Mouse (Mus musculus): Measurements from ENCODE around the gene Serpine2. TPM values are rescaled to one million over a fixed set of nuclear protein-coding genes. Genes with fewer than 3 reads are reported as not detected.

Serpine2 gene
- total RNA-seq (2021) = 10 to 100 TPM; 18.7 to 27.2 TPM

- intact Hi-C loops (cut with DNase I) = no loop called here
- no peak for DNase-seq
Measured at GRCm38 (mm10) chr1:79861130-79861942, at the start of gene Serpine2. Serpine2 (minus strand) TSS chr1:79861180.

GRCm38 (mm10) chr1:79907811-79908210 lies 46.8 kb upstream of the Serpine2 start:
- intact Hi-C loops (cut with DNase I) = no loop called here
- DNase-seq = no peak

DNA sequence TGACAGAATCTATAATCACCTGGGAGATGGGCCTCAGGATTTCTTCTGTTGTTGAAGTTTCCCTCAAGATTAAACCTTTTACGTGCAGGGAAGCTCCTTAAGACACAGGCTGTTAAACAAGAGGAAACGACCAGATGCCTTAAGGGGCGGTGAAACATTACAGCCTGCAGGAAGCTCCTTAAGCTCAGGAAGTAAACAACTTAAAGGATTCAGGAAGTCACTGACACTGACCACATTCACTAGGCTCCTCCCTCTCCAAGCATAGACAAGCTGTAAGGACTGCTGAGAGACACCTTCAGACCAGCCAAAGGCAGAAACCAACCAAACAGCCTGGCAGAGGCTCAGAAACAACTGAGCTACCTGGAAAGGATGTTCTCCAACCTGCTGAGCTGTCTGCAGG lies 44.3 kb upstream of the Serpine2 start:
- intact Hi-C loops (cut with DNase I) = no loop called here
- no peak for DNase-seq

GRCm38 (mm10) chr1:79902901-79903300 lies 41.9 kb upstream of the Serpine2 start:
- intact Hi-C loops (cut with DNase I) = no loop called here

DNA sequence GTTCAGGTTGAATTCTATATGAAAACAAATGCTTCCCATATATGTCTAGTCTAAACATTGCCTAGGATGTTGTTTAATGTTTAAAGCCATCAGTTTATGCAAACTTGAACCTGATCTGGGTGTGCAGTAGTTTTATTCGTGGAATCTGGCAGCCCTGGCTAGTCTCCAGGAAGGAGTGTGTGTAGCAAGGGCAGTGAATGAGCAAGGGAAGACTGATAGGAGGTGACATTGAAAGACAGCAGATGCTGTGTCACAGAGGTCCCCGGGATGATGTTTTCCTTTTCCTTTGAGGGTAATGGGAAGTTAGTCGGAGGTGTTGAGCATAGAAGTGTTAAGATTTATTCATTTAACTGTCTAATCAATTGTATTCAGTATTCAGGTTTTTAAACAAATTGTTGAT lies 21.7 kb upstream of the Serpine2 start:
- intact Hi-C loops (cut with DNase I) = no loop called here
- DNase-seq = no peak

More at GRCm38 (mm10) chr1:79902901-79903300, 41.9 kb upstream of the Serpine2 start:
- DNase-seq = no peak

DNA sequence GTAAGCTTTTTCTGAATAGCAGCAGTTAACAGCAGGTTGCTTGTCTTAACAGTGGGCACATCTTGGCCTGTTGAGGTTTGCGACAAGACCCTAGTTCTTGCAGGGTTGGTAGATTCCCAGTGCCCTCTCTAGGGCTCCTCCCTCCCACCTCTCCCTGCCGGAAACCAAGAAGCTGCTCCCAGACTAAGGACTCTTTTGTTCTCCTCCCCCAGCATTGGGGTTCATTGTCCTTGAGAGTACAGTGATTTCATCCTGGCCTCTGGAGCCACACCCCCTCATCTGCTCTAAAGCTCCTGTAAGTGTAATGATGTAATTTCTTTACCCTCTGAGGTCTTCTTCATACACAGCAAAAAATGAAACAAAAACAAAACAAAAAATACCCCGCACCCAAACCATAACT lies 13.8 kb upstream of the Serpine2 start:
- DNase-seq = no peak
- intact Hi-C loops (cut with DNase I) = no loop called here

GRCm38 (mm10) chr1:79860411-79861039 lies 455 bp downstream of the Serpine2 start:
- no peak for DNase-seq
- intact Hi-C loops (cut with DNase I) = no loop called here

DNA sequence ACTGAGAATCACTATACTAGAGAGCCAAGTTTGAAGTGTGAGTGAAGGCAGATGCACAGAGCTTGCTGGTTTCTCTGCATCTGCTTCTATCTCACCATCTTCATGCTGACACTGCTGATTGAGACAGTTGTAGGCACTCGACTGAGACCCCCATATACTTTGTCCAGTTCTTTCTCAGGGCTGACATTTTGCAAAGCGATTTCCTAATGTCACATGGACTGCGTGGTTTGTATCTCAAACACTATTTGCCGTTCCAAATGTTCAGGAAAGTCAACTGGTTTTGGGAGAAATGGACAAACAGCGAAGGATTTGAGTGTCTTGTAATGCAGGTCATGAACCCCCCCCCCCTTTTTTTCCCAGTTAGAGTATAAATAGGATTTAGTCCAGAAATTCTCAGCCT lies 1.0 kb downstream of the Serpine2 start:
- intact Hi-C loops (cut with DNase I) = loop anchor here (2.0 kb wide), 1 partner anchor 41 kb away; no protein-coding TSS in a partner anchor
- DNase-seq = no peak

DNA sequence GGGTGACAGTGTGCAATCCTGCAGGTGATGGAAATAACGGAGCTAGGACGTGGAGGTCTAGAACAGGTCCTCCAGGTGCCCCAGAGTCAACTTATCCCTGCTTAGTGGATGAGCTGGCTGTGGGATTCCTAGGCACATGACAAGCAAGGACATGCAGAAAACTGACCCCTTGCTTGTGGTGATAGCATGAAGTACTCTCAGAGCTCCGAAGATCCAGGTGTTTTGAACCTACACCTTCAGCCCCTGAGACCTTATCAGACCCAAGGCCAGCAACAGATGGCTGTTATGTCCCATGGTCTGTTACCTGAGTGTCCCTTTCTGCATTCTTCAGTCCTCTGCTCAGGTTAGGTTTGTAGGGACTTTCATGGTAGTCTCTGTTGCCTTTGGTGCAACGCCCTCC lies 2.0 kb downstream of the Serpine2 start:
- no peak for DNase-seq
- intact Hi-C loops (cut with DNase I) = loop anchor here (2.0 kb wide), 1 partner anchor 40 kb away; no protein-coding TSS in a partner anchor

GRCm38 (mm10) chr1:79858389-79858994 lies 2.5 kb downstream of the Serpine2 start:
- intact Hi-C loops (cut with DNase I) = loop anchor here (2.0 kb wide), 1 partner anchor 40 kb away; no protein-coding TSS in a partner anchor
- DNase-seq = peak; percentile 20 to 37

GRCm38 (mm10) chr1:79857681-79858388 lies 3.1 kb downstream of the Serpine2 start:
- DNase-seq = no peak
- intact Hi-C loops (cut with DNase I) = loop anchor here (2.0 kb wide), 1 partner anchor 39 kb away; no protein-coding TSS in a partner anchor

GRCm38 (mm10) chr1:79856756-79857155 lies 4.2 kb downstream of the Serpine2 start:
- no peak for DNase-seq
- intact Hi-C loops (cut with DNase I) = no loop called here

DNA sequence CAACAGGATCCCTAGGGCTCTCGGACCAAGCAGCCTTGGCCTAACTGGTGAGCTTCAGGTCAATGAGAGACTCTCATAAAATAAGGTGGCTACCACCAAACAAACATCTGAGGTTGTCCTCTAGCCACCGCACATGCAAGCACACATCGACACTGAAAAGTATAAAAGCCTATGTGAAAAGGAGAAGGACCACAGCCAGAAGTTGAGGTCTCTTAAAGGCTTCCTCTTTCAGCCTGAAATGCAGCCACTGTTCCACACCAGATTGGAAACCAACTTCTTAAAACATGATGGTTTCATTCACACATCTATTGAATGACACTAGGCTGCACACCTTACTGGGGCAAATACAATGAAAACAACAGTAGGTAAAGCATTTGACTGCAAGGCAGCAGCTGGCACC lies 7.5 kb downstream of the Serpine2 start:
- DNase-seq = no peak
- intact Hi-C loops (cut with DNase I) = no loop called here

DNA sequence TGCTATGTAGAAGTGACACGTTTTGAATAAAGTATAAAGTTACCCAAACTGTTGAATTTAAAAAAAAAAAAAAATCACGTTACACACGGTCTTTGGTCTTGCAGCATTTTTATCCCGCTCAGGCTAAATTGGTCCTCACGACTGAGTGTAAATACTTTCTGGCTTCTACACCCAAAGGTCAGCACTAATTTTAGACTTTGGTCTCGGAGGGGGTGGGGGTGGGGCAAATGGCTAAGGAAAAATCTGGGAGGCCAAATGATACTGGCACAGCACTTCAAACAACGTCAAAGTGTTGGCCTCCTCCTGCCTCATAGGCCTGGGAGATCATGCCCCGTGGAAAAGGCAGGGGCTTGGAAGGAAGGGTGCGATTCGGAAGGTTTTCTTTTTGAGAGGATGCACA lies 10.6 kb downstream of the Serpine2 start:
- DNase-seq = peak in 1 of 2 experiments; percentile 19
- intact Hi-C loops (cut with DNase I) = no loop called here

- intact Hi-C loops (cut with DNase I) = no loop called here
Measured at GRCm38 (mm10) chr1:79848663-79849062, 12.3 kb downstream of the Serpine2 start.

DNA sequence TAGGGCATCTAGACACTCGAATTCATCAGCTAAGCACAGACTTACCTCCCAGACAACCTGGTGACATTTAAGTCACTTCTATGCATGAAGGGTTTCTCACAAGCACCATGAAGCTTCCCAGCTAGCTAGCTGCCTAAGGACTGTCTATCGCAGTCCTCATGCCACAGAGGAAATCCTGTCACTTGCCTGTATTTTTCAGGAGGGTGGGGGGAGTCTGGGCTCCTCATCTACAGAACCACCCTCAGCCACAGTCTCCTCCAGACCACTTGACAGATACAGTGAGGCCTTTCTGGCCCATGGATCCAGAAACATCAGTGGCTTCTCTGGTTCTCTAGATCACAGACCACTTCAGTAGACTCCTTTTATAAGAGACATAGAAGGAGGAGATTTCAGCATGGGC lies 14.1 kb downstream of the Serpine2 start:
- intact Hi-C loops (cut with DNase I) = no loop called here
- DNase-seq = no peak

More at GRCm38 (mm10) chr1:79848663-79849062, 12.3 kb downstream of the Serpine2 start:
- no peak for DNase-seq

- intact Hi-C loops (cut with DNase I) = no loop called here
- DNase-seq = no peak
Measured at GRCm38 (mm10) chr1:79832719-79833404, 28.1 kb downstream of the Serpine2 start.

- peak; percentile 6 to 18 for DNase-seq
- intact Hi-C loops (cut with DNase I) = loop anchor here (5.0 kb wide), 1 partner anchor 103 kb away; no protein-coding TSS in a partner anchor
Measured at GRCm38 (mm10) chr1:79823951-79824633, 36.9 kb downstream of the Serpine2 start.

GRCm38 (mm10) chr1:79822806-79823525 lies 38.0 kb downstream of the Serpine2 start:
- intact Hi-C loops (cut with DNase I) = loop anchor here (5.0 kb wide), 1 partner anchor 104 kb away; no protein-coding TSS in a partner anchor
- peak; percentile 68 to 72 for DNase-seq

Measured in heart, postnatal 36 days (tissue).